Mouse (Mus musculus) cerebellum, adult 11 months (tissue): ENCODE data around the gene Igf2bp1.

Experiments
- DNase-seq: peaks from one replicate; pipeline ENCODE4 v3.0.0; 2022

Gene Igf2bp1

GRCm38 (mm10) chr11:96006852-96007515 is 1.2 kb upstream of the Igf2bp1 start:
- no peak for DNase-seq

- DNase-seq: no peak
These were observed 669 bp upstream of the Igf2bp1 start for GRCm38 (mm10) chr11:96006367-96006851.

- no peak for DNase-seq
These were observed 842 bp downstream of the Igf2bp1 start for GRCm38 (mm10) chr11:96004793-96005402.

- DNase-seq: no peak
These were observed 1.6 kb downstream of the Igf2bp1 start for GRCm38 (mm10) chr11:96003969-96004792.

- DNase-seq: no peak
These were observed 2.4 kb downstream of the Igf2bp1 start for GRCm38 (mm10) chr11:96003100-96003900.

- no peak for DNase-seq
These were observed 11.6 kb downstream of the Igf2bp1 start for GRCm38 (mm10) chr11:95994151-95994550.

GRCm38 (mm10) chr11:95990886-95991708 is 14.6 kb downstream of the Igf2bp1 start:
- no peak for DNase-seq

- no peak for DNase-seq
These were observed 15.3 kb downstream of the Igf2bp1 start for GRCm38 (mm10) chr11:95990431-95990830.

GRCm38 (mm10) chr11:95989864-95990263 is 15.9 kb downstream of the Igf2bp1 start:
- no peak for DNase-seq

GRCm38 (mm10) chr11:95988533-95988932 is 17.2 kb downstream of the Igf2bp1 start:
- DNase-seq: no peak

- DNase-seq: no peak
These were observed 17.8 kb downstream of the Igf2bp1 start for GRCm38 (mm10) chr11:95987854-95988447.

GRCm38 (mm10) chr11:95982475-95982874 is 23.3 kb downstream of the Igf2bp1 start:
- no peak for DNase-seq

GRCm38 (mm10) chr11:95981804-95982203 is 23.9 kb downstream of the Igf2bp1 start:
- DNase-seq: no peak

GRCm38 (mm10) chr11:95980762-95981418 is 24.9 kb downstream of the Igf2bp1 start:
- no peak for DNase-seq

GRCm38 (mm10) chr11:95978487-95978886 is 27.3 kb downstream of the Igf2bp1 start:
- no peak for DNase-seq

GRCm38 (mm10) chr11:95976290-95976689 is 29.4 kb downstream of the Igf2bp1 start:
- DNase-seq: no peak

GRCm38 (mm10) chr11:95975694-95976093 is 30.0 kb downstream of the Igf2bp1 start:
- DNase-seq: no peak

- DNase-seq: no peak
These were observed 32.6 kb downstream of the Igf2bp1 start for GRCm38 (mm10) chr11:95973187-95973586.

- DNase-seq: peak; percentile 7
These were observed 42.4 kb downstream of the Igf2bp1 start for GRCm38 (mm10) chr11:95963304-95963703.

- DNase-seq: no peak
These were observed 46.6 kb downstream of the Igf2bp1 start for GRCm38 (mm10) chr11:95959152-95959551.

- no peak for DNase-seq
These were observed 47.5 kb downstream of the Igf2bp1 start for GRCm38 (mm10) chr11:95958251-95958650.
